Mouse (Mus musculus) heart, embryonic 10.5 days (tissue): Measurements from ENCODE around the gene Olfr235. TPM values are rescaled to one million over a fixed set of nuclear protein-coding genes. Genes with fewer than 3 reads are reported as not detected.
"Not testable (repeated sequence)": the region's sequence is repeated elsewhere in the genome, so short reads cannot be mapped to it uniquely, and the experiment has no call there.

ENCODE experiments used
- DNase-seq: peaks from one replicate; pipeline ENCODE4 v3.0.0-alpha.2; 2017; ENCODE audit warnings: low spot score
- H3K27ac ChIP-seq: fragments of 300-500 bp; sonication (generic); 2 replicates; pipeline ENCODE4 v1.5.1; 2016; ENCODE audit warnings: mild to moderate bottlenecking
- H3K27me3 ChIP-seq: fragments of 300-500 bp; sonication (generic); 2 replicates; pipeline ENCODE4 v1.6.1; 2016; ENCODE audit warnings: mild to moderate bottlenecking; ENCODE audit not compliant: poor library complexity, insufficient read depth, severe bottlenecking
- H3K36me3 ChIP-seq: fragments of 300-500 bp; sonication (generic); 2 replicates; pipeline ENCODE4 v1.6.1; 2016; ENCODE audit warnings: mild to moderate bottlenecking, moderate library complexity
- H3K4me1 ChIP-seq: fragments of 300-500 bp; sonication (generic); 2 replicates; pipeline ENCODE4 v1.6.1; 2016; ENCODE audit warnings: mild to moderate bottlenecking
- H3K4me3 ChIP-seq: fragments of 300-500 bp; sonication (generic); 2 replicates; pipeline ENCODE4 v1.5.1; 2016; ENCODE audit warnings: mild to moderate bottlenecking, moderate library complexity
- H3K9me3 ChIP-seq: fragments of 300-500 bp; sonication (generic); 2 replicates; pipeline ENCODE4 v1.6.1; 2016; ENCODE audit warnings: mild to moderate bottlenecking, moderate library complexity
- WGBS: fragments of 180-500 bp; shearing (Covaris S2); methylation state at CpG from one replicate; pipeline ENCODE4 v1.1.7; 2016; 5-methylcytosine and 5-hydroxymethylcytosine counted together
- polyA plus RNA-seq: library from polyadenylated mRNA; unstranded; fragments of >200 nt; fragmentation: Nextera tagmentation; extraction: Ambion mirVana; gene quantifications from 2 replicates; pipeline ENCODE4 v1.2.1, GENCODE M21; 2016

Olfr235 gene
- not detected in 2 replicates for polyA plus RNA-seq

DNA sequence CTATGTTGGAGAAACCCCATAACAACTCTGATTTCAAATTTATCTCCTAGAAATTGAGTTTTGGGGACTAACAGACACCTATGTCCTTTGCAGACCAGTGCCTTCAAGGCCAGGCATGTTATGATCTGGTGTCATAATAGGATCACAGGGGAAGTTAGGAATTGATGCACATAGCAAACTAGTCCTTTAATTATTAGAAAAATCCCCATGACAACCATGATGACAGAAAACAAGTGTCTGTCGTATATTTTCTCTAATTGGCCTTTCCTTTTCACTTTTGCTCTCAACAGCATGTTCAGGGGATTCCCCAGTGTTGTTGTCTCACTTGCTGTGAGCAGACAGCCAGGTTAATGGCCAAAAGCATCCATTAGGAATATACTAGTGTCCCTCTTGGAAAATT lies at the start of gene Olfr235:
Gene Olfr235, plus strand, starts transcription at position 301 of the 400 bp plus-strand sequence.
- DNase-seq, result no peak
- H3K9me3 ChIP-seq, result no peaks in the 10 kb centered on the region
- no peaks in the 10 kb centered on the region for H3K27me3 ChIP-seq
- WGBS, result 55% methylated on average over 1 of the region's 1 CpGs
- H3K36me3 ChIP-seq, result no peaks in the 10 kb centered on the region
- no peaks in the 10 kb centered on the region for H3K4me1 ChIP-seq
- H3K4me3 ChIP-seq, result no peak within 1 kb of the TSS
- no peak within 1 kb of the TSS for H3K27ac ChIP-seq

DNA sequence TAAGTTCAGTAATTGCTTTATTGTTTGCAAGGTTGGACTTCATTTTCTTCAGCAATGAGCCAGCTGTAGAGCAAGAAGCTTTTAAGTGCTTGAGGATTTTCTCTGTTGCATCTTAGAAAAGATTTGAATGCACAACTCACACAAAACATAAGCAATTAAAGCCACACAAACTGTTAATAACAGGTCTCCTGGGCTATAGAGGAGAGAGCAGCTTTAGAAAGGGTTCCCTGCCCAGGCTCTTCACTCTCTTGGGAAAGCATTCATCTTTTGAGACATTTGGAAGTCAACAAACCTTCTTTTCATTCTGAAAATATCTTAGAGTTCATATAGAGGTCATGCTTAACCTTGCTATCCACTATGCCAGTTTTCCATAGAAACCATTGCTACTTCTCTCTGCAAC lies 28.3 kb upstream of the Olfr235 start, which contains the start of gene Olfr1432:
Gene Olfr1432, minus strand, starts transcription at position 101 of the 400 bp plus-strand sequence.
- H3K36me3 ChIP-seq, H3K27me3 ChIP-seq, H3K4me1 ChIP-seq, H3K4me3 ChIP-seq, H3K27ac ChIP-seq, H3K9me3 ChIP-seq, DNase-seq: not testable (repeated sequence)

DNA sequence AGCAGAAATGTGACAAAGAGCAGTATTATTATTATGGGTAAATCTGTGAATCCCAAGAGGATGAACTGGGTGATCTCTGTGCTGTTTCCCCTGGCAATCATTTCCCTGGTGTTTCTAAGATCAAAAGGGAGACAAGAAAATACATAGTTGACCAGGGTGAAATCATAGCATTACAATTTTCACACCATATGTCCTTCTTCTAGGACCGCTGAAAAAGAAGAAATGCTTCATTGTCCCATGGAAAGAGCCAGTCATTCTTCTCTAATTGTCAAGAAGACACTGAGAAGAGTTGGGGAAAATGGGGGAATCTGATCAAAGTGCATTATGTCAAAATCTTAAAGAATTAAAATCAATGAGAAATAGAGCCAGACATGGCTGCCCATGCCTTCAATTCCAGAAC lies 19.3 kb upstream of the Olfr235 start, which contains the start of gene Olfr262:
Gene Olfr262, minus strand, starts transcription at position 101 of the 400 bp plus-strand sequence.
- WGBS, result 71% methylated on average over 1 of the region's 1 CpGs
- H3K27me3 ChIP-seq, result no peaks in the 10 kb centered on the region
- DNase-seq, result no peak
- no peaks in the 10 kb centered on the region for H3K9me3 ChIP-seq
- no peak within 1 kb of the TSS for H3K27ac ChIP-seq
- no peaks in the 10 kb centered on the region for H3K4me1 ChIP-seq
- no peak within 1 kb of the TSS for H3K4me3 ChIP-seq
- no peaks in the 10 kb centered on the region for H3K36me3 ChIP-seq

DNA sequence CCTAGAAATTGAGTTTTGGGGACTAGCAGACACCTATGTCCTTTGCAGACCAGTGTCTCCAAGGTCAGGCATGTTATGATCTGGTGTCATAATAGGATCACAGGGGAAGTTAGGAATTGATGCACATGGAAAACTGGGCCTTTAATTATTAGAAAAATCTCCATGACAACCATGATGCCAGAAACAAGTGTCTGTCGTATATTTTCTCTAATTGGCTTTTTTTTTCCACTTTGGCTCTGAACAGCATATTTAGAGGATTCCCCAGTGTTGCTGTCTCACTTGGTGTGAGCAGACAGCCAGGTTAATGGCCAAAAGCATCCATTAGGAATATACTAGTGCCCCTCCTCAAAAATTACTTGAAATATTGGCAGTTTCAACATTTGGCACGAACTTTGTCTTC lies 18.7 kb downstream of the Olfr235 start, which contains the start of gene Olfr1434:
Gene Olfr1434, plus strand, starts transcription at position 301 of the 400 bp plus-strand sequence.
- 66% methylated on average over 2 of the region's 2 CpGs for whole genome bisulfite sequencing

DNA sequence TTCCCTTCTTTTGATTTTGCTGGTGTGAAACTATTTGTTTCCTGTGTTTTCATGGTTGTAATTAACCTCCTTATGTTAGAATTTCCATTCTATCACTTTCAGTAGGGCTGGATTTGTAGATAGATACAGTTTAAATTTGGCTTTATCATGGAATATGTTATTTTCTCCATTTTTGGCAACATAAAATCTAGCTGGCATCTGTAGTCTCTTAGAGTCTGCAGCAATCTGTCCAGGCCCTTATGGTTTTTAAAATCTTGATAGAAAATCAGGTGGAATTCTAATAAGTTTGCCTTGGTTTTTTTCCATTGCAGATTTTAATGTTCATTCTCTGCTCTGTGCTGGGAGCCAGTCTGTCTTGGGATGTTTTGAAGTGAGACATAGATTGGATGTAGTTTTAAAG lies 32.1 kb downstream of the Olfr235 start:
- no peaks in the 10 kb centered on the region for H3K36me3 ChIP-seq
- no peaks in the 10 kb centered on the region for H3K4me1 ChIP-seq
- no peaks in the 10 kb centered on the region for H3K27me3 ChIP-seq
- H3K27ac ChIP-seq, result no peak overlapping the region
- H3K9me3 ChIP-seq, result no peaks in the 10 kb centered on the region
- no peak overlapping the region for H3K4me3 ChIP-seq
- DNase-seq, result no peak

More for the DNA sequence above, 18.7 kb downstream of the Olfr235 start, which contains the start of gene Olfr1434:
- H3K4me1 ChIP-seq, result no peaks in the 10 kb centered on the region
- H3K36me3 ChIP-seq, result no peaks in the 10 kb centered on the region
- no peaks in the 10 kb centered on the region for H3K9me3 ChIP-seq
- H3K27ac ChIP-seq, result no peak within 1 kb of the TSS
- DNase-seq, result no peak
- H3K4me3 ChIP-seq, result no peak within 1 kb of the TSS
- H3K27me3 ChIP-seq, result no peaks in the 10 kb centered on the region

DNA sequence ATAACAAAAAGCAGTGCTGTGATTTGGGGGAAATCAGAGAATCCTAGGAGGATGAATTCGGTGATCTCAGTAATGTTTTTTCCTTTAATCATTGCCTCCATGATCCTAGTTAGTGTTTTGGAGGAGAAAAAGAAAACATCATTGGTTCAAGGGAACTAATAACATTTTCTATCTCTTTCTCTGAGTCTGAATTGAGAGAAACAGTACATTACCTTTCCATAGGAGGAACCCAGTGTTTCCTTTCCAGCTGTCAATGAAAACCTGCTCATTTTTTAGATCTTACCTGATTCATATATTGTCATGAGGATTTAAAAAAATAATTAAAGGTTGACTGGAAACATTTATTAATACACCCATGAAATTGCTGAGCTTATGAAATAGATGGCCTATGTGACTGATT lies 38.2 kb downstream of the Olfr235 start, which contains the start of gene Olfr1436:
Gene Olfr1436, minus strand, starts transcription at position 101 of the 400 bp plus-strand sequence.
- H3K27ac ChIP-seq, H3K4me3 ChIP-seq, H3K36me3 ChIP-seq, H3K4me1 ChIP-seq, H3K9me3 ChIP-seq, H3K27me3 ChIP-seq, DNase-seq: not testable (repeated sequence)
- WGBS, result 68% methylated on average over 1 of the region's 1 CpGs

Other genes with a start within 250 kb of the Olfr235 start
- 0.05 TPM in 1 of 2 replicates, not detected in the other for gene Olfr1423, start 219.7 kb upstream of the Olfr235 start, polyA plus RNA-seq
- not detected in 2 replicates for gene Olfr1424, start 198.3 kb upstream of the Olfr235 start, polyA plus RNA-seq
- not detected in 2 replicates for gene Olfr1425, start 183.3 kb upstream of the Olfr235 start, polyA plus RNA-seq
- not detected in 2 replicates for gene Olfr1426, start 169.0 kb upstream of the Olfr235 start, polyA plus RNA-seq
- gene Olfr1427, start 157.7 kb upstream of the Olfr235 start, polyA plus RNA-seq, result not detected in 2 replicates
- not detected in 2 replicates for gene Olfr1428, start 145.1 kb upstream of the Olfr235 start, polyA plus RNA-seq
- not detected in 2 replicates for gene Olfr76, start 137.8 kb upstream of the Olfr235 start, polyA plus RNA-seq
- gene Olfr1555-ps1, start 90.9 kb upstream of the Olfr235 start, polyA plus RNA-seq, result not detected in 2 replicates
- not detected in 2 replicates for gene Olfr1431, start 60.4 kb upstream of the Olfr235 start, polyA plus RNA-seq
- not detected in 2 replicates for gene Olfr1432, start 28.4 kb upstream of the Olfr235 start, polyA plus RNA-seq
- not detected in 2 replicates for gene Olfr262, start 19.4 kb upstream of the Olfr235 start, polyA plus RNA-seq
- not detected in 2 replicates for gene Olfr1434, start 18.8 kb downstream of the Olfr235 start, polyA plus RNA-seq
- not detected in 2 replicates for gene Olfr1436, start 38.1 kb downstream of the Olfr235 start, polyA plus RNA-seq
- not detected in 2 replicates for gene Olfr1437, start 64.1 kb downstream of the Olfr235 start, polyA plus RNA-seq
- gene Olfr1438-ps1, start 74.9 kb downstream of the Olfr235 start, polyA plus RNA-seq, result not detected in 2 replicates
- gene Olfr1440, start 126.2 kb downstream of the Olfr235 start, polyA plus RNA-seq, result not detected in 2 replicates
- gene Olfr1441, start 156.4 kb downstream of the Olfr235 start, polyA plus RNA-seq, result not detected in 2 replicates
- gene Pfpl, start 166.9 kb downstream of the Olfr235 start, polyA plus RNA-seq, result not detected in 2 replicates
- gene Mpeg1, start 199.7 kb downstream of the Olfr235 start, polyA plus RNA-seq, result 0.05 TPM in 1 of 2 replicates, not detected in the other
- 0.91 and 2.9 TPM in 2 replicates for gene Dtx4, start 240.4 kb downstream of the Olfr235 start, polyA plus RNA-seq